Mouse (Mus musculus): ENCODE measurements around the gene Ttll5. TPM values are rescaled to one million over a fixed set of nuclear protein-coding genes. Genes with fewer than 3 reads are reported as not detected.

Ttll5 gene
- polyA plus RNA-seq, 1 experiment from 2014 or later, result 17.2 TPM

DNA sequence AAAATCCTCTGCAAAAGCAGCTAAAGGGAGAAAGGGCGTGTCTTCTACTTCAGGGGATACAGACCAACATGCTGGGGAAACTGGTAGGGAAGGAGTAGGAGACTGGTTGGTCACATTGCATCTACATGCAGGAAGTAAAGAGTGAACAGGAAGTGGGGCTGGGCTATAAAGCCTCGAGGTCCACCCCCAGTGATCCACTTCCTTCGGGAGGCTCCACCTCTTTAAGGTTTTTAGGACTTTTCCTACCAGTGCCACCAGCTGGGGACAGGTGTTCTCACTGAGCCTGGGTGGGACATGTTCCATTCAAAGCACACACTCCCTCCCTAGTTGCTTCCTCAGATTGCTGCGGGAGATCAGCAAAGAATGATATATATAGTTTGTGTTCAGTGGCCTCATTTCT, 29.4 kb downstream of the Ttll5 start:
- Histone ChIP-seq H3K27ac (replicated peaks) (no peak overlapping the region), H3K36me3 (peaks cover 39% of the 10 kb centered on the region), H3K27me3 (ENCODE audit: low read depth, poor library complexity, severe bottlenecking) (no peaks in the 10 kb centered on the region), H3K4me1 (no peaks in the 10 kb centered on the region), H3K9me3 (replicated peaks) (no peaks in the 10 kb centered on the region), H3K4me3 (no peak overlapping the region)
- WGBS, result 87% methylated on average over 4 of the region's 4 CpGs
- DNase-seq (ENCODE audit: low spot score), result no peak

DNA sequence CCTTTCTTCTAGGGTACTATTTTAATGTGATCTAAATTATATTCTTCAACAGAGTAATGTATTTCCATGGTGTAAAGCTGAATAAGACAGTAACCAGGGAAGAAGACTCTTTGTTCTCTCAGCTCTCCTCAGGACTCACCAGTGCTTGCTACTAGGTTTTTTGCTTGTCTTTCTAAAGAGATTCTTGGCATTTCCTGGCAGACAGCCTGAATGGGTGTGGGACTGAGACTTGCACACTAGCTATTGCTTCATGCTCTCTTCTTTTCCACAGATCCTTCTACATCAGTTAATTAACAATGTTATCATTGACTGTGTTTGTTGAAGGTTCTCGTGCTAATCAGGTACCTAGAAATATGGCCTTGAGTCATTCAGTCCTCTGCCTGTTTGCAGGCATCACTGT, 29.8 kb downstream of the Ttll5 start:
- Histone ChIP-seq H3K27me3 (ENCODE audit: low read depth, poor library complexity, severe bottlenecking) (no peaks in the 10 kb centered on the region), H3K4me1 (no peaks in the 10 kb centered on the region), H3K4me3 (no peak overlapping the region), H3K9me3 (replicated peaks) (no peaks in the 10 kb centered on the region), H3K27ac (replicated peaks) (no peak overlapping the region), H3K36me3 (peaks cover 35% of the 10 kb centered on the region)
- no peak for DNase-seq (ENCODE audit: low spot score)
- WGBS, result 89% methylated on average over 1 of the region's 1 CpGs

DNA sequence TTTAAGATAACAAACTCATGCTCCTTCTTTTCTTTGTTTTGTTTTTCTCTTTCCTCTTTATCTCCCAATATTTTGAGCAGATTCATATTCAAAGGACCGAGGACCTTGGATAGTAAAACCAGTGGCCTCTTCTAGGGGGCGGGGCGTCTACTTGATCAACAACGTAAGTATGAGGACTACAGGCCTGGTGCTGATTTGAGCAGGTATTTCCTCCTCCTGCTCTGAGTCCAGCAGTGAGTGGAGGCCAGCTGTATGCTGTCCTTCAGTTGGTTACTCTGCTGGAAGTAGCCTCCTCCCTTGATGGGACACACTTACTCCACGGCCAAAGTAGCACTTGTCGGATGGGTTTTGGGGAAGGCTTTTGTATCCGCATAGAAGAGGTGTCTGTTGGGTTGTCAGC, 32.8 kb downstream of the Ttll5 start:
- no peak overlapping the region for H3K27ac ChIP-seq (replicated peaks)
- no peaks in the 10 kb centered on the region for H3K4me1 ChIP-seq
- H3K4me3 ChIP-seq, result no peak overlapping the region
- 91% methylated on average over 7 of the region's 7 CpGs for WGBS
- no peaks in the 10 kb centered on the region for H3K27me3 ChIP-seq (ENCODE audit: low read depth, poor library complexity, severe bottlenecking)
- H3K9me3 ChIP-seq (replicated peaks), result no peaks in the 10 kb centered on the region
- no peak for DNase-seq (ENCODE audit: low spot score)
- H3K36me3 ChIP-seq, result peaks cover 22% of the 10 kb centered on the region

DNA sequence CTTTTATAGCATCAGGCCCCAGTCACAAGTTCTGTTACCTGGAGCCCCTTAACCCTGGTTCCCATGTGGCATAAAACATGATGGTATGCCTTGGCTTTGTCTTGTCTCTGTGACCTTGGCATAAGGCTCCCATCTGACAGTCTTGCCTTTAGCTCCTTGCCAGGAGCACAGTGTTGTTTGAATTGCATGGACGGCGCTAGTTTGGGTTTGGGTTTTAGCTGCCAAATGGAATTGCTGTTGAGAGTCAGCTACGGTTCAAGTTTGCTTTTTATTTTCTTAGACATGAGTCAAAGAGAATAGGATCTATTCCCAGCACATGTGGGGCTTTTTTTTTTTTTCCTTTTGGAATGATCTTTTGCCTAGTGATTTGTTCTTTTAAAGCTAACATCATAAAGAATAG, 34.7 kb downstream of the Ttll5 start:
- Histone ChIP-seq H3K27ac (replicated peaks) (no peak overlapping the region), H3K36me3 (peaks cover 22% of the 10 kb centered on the region), H3K4me1 (no peaks in the 10 kb centered on the region), H3K9me3 (replicated peaks) (no peaks in the 10 kb centered on the region), H3K4me3 (no peak overlapping the region), H3K27me3 (ENCODE audit: low read depth, poor library complexity, severe bottlenecking) (no peaks in the 10 kb centered on the region)
- 89% methylated on average over 3 of the region's 3 CpGs for WGBS
- no peak for DNase-seq (ENCODE audit: low spot score)

DNA sequence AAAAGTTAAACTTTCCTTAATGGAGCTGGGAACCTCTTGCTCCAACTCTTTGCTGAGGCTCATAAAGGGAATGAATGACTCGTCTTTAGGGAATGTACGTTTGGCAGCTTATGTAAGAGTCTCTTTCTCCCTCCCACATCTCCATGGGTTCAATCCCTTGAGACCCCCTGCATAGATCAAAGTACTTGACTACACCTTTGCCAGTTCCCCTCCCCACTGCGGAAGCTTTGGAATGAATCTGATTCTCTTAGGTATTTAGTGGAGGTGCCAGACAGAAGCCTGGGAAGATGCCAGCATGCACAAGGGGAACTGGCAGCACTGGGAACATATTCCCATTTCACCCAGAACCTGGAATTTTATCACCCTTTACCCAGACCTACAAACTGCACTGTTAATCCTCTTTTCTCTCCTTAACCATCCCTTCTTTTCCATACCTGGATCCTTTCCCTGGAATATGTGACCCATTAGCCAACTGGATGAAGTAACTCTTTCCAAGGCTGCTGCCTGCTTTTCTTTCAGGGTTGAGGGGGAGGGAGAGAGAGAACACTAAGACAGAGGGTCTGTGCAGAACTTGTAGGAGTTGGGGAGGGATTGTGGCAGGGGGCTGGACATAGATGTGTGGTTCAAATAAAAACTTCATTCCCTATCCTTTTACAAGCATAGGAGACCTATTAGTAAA, 35.2 kb downstream of the Ttll5 start:
- Histone ChIP-seq H3K36me3 (peaks cover 22% of the 10 kb centered on the region), H3K27me3 (ENCODE audit: low read depth, poor library complexity, severe bottlenecking) (no peaks in the 10 kb centered on the region), H3K4me3 (no peak overlapping the region), H3K9me3 (replicated peaks) (no peaks in the 10 kb centered on the region), H3K4me1 (no peaks in the 10 kb centered on the region), H3K27ac (replicated peaks) (no peak overlapping the region)
- 66% methylated on average over 3 of the region's 3 CpGs for WGBS
- DNase-seq (ENCODE audit: low spot score), result no peak

DNA sequence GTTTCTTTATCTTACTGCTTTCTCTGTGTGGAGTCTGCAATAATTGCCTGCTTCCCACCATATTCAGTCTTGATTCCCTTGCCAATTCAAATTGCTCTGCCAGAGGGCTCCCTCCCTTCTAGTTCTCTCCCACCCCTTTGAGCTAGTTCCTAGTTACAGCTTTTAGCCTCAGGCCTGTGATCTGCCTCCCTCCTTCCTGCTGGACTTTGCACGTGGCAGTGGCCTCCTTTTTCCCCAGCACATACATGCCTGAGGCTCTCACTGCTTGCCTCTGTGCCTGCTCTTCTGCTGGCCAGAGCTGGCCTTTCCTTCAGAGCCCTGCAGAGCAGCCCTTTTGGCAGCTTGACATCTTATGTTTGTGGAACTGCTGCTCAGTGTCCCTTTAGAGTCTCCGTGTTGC, 38.1 kb downstream of the Ttll5 start:
- Histone ChIP-seq H3K9me3 (replicated peaks) (no peaks in the 10 kb centered on the region), H3K4me1 (no peaks in the 10 kb centered on the region), H3K4me3 (no peak overlapping the region), H3K36me3 (peaks cover 10% of the 10 kb centered on the region), H3K27ac (replicated peaks) (no peak overlapping the region), H3K27me3 (ENCODE audit: low read depth, poor library complexity, severe bottlenecking) (no peaks in the 10 kb centered on the region)
- WGBS, result 52% methylated on average over 2 of the region's 2 CpGs
- no peak for DNase-seq (ENCODE audit: low spot score)

DNA sequence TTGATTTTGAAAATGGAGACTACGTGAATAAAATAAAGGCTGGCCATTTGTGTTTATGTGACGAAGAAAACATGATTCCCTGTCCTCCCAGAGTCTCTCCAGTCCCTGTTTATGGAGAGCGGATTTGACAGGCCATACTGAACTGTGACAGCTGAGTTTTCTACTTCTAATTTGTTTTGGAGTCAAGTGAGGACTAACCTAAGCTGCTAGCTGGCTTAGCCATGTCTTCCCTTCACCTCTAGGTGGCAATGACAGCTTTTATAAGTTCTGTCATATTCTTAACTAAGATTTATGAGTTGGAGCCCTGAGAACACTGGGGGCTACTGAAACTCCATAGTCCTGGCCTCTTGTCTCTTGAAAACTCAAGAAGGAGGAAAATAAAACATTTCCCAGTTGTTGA, 41.1 kb downstream of the Ttll5 start:
- 80% methylated on average over 3 of the region's 3 CpGs for WGBS
- DNase-seq (ENCODE audit: low spot score), result no peak

DNA sequence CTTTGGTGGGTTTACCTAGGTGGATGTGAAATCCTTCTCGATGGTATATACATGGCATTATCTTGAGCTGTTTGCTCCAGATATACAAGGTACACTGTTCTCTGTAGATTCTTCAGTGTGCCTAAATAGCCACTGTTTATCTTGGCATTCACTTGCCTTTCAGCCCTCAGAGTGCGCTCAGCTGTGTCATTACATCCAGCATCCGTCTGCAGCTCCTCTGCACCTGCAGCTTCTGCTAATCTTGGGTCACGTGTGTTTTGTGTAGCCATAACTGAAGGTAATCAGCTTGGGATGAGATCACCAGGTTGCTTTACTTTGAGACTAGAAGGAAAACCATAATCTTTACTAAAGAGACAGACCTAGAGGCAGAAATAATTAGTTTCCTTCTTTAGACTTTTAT, 42.2 kb downstream of the Ttll5 start:
- 75% methylated on average over 4 of the region's 4 CpGs for WGBS
- no peak for DNase-seq (ENCODE audit: low spot score)

More for the DNA sequence above, 41.1 kb downstream of the Ttll5 start:
- H3K4me3 ChIP-seq, result no peak overlapping the region
- H3K36me3 ChIP-seq, result peaks cover 13% of the 10 kb centered on the region
- no peaks in the 10 kb centered on the region for H3K27me3 ChIP-seq (ENCODE audit: low read depth, poor library complexity, severe bottlenecking)
- H3K9me3 ChIP-seq (replicated peaks), result no peaks in the 10 kb centered on the region
- no peak overlapping the region for H3K27ac ChIP-seq (replicated peaks)
- H3K4me1 ChIP-seq, result peaks cover 10% of the 10 kb centered on the region

DNA sequence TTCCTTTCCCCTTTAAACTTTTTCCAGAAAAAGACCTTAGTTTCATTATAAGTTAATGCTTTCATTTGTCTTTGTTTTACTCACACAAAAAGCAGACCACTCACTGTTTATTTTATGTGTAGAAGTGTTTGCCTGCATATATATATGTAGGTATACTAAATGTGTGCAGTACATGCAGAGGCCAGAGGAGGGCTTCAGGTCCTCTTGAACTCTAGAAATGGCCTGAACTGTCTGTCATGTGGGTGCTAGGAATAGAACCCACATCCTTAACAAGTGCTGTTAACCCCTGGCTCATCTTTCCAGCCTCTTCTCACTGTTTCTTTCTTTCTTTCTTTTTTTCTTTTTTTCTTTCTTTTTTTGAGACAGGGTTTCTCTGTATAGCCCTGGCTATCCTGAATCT, 42.7 kb downstream of the Ttll5 start:
- Histone ChIP-seq H3K36me3 (peaks cover 13% of the 10 kb centered on the region), H3K27me3 (ENCODE audit: low read depth, poor library complexity, severe bottlenecking) (no peaks in the 10 kb centered on the region), H3K4me3 (no peak overlapping the region), H3K9me3 (replicated peaks) (no peaks in the 10 kb centered on the region), H3K4me1 (peaks cover 10% of the 10 kb centered on the region), H3K27ac (replicated peaks) (no peak overlapping the region)
- DNase-seq (ENCODE audit: low spot score), result no peak

More for the DNA sequence above, 42.2 kb downstream of the Ttll5 start:
- Histone ChIP-seq H3K4me3 (no peak overlapping the region), H3K36me3 (peaks cover 13% of the 10 kb centered on the region), H3K9me3 (replicated peaks) (no peaks in the 10 kb centered on the region), H3K4me1 (peaks cover 10% of the 10 kb centered on the region), H3K27me3 (ENCODE audit: low read depth, poor library complexity, severe bottlenecking) (no peaks in the 10 kb centered on the region), H3K27ac (replicated peaks) (no peak overlapping the region)

DNA sequence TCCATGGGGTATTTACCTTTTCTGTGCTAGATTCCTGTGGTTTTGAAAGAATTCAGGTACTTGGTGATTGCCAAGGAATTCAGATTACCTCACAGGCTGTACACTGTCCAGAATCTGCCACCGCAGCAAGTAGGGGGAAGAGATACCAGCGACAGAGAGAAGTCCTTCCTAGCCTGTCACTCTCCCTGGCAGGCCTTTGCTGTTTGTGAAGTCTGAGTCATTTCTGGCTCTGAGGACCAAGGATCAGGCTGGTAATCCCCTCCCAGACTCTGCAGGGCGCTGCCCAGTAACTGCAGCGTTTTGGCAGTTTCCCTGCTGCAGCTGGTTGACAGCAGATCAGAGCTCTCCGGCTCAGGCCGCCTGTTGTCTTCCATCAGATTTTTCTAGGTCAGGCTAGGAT, 45.0 kb downstream of the Ttll5 start:
- DNase-seq (ENCODE audit: low spot score), result peak; percentile 31
- WGBS, result 25% methylated on average over 6 of the region's 6 CpGs
- peaks cover 10% of the 10 kb centered on the region; the same call in 1 of the 2 replicates for H3K36me3 ChIP-seq

DNA sequence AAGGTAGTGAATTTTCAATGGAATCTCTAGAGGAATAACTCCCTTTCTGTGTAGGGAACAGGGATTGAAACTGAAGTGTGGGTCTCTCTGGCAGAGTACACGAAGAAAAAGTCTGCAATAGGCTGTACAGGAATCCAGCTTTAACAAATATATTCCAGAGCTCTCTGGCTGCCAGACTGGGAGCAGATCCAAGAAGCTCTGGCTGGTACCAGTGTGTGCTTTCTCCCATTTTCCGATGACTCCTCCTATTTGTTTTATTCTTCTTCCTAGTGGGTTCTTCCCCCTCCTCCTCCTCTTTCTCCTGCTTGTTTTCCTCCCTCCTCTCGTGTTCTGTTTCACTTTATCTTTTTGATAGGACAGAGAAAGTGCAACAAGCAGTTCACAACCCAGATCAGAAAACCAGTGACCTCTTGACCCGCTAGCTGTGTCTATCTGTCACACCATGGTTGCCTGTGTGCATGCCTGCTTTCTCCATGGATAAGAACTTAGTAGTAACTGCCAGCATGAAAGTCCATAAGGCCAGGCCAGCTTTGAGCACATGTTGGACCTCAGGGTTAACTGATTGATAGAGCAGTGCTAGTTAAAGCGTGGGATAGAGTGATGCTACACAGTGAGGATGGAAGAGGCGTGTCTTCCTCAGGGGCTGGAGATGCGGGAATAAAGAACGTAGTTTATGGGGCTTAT, 55.3 kb downstream of the Ttll5 start:
- no peak for DNase-seq (ENCODE audit: low spot score)
- H3K9me3 ChIP-seq (replicated peaks), result no peaks in the 10 kb centered on the region
- no peaks in the 10 kb centered on the region for H3K4me1 ChIP-seq
- no peak overlapping the region for H3K27ac ChIP-seq (replicated peaks)
- no peaks in the 10 kb centered on the region for H3K27me3 ChIP-seq (ENCODE audit: low read depth, poor library complexity, severe bottlenecking)
- H3K4me3 ChIP-seq, result no peak overlapping the region
- 85% methylated on average over 8 of the region's 8 CpGs for WGBS
- H3K36me3 ChIP-seq, result peaks cover 43% of the 10 kb centered on the region

More for the DNA sequence above, 45.0 kb downstream of the Ttll5 start:
- Histone ChIP-seq H3K9me3 (replicated peaks) (no peaks in the 10 kb centered on the region), H3K27me3 (ENCODE audit: low read depth, poor library complexity, severe bottlenecking) (no peaks in the 10 kb centered on the region), H3K27ac (replicated peaks) (no peak overlapping the region; the same call in 1 of the 2 replicates), H3K4me3 (no peak overlapping the region), H3K4me1 (peaks cover 10% of the 10 kb centered on the region)

DNA sequence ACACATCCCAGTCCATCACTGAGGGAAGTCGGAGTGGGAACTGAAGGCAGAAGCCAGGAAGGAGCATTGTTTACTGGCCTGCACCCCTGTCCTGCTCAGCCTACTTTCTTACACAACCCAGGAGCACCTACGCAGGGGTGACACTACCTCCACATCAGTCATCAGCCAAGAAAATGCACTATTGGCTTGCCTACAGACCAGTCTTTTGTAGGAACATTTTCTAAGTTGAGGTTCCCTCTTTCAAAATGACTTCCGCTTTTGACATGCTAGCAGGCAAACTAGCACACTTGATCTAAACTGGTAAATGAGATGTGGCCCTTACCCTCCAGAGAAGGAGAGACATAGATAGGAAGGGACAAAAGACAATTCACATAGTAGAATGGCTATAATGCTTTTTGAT, 60.6 kb downstream of the Ttll5 start:
- WGBS, result 97% methylated on average over 3 of the region's 3 CpGs

DNA sequence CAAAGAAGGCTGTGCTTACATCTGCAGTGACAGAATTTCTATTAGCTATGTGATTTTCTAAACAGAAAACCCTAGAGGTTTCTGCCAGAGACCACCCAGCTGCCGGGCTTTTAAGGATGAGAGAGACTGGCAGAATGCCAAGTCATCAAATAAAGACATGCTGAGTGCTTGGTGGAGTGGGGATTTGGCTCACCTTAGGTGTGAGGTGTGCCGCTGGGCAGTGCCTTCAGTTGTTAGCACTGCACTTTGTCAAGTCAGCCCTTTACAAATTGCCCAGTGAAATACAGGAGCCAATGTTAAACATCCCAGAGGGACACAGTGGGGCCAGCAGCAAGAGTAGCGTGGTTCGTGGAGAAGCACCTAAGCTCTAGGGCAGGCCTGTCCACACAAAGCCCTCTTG, 65.6 kb downstream of the Ttll5 start:
- WGBS, result 90% methylated on average over 4 of the region's 4 CpGs
- H3K27me3 ChIP-seq (ENCODE audit: low read depth, poor library complexity, severe bottlenecking), result no peaks in the 10 kb centered on the region
- H3K4me1 ChIP-seq, result no peaks in the 10 kb centered on the region
- no peak for DNase-seq (ENCODE audit: low spot score)
- H3K36me3 ChIP-seq, result peaks cover 38% of the 10 kb centered on the region
- no peaks in the 10 kb centered on the region for H3K9me3 ChIP-seq (replicated peaks)
- H3K4me3 ChIP-seq, result no peak overlapping the region
- H3K27ac ChIP-seq (replicated peaks), result no peak overlapping the region

More for the DNA sequence above, 60.6 kb downstream of the Ttll5 start:
- DNase-seq (ENCODE audit: low spot score), result no peak
- Histone ChIP-seq H3K9me3 (replicated peaks) (no peaks in the 10 kb centered on the region), H3K4me1 (no peaks in the 10 kb centered on the region), H3K4me3 (no peak overlapping the region), H3K36me3 (peaks cover 16% of the 10 kb centered on the region), H3K27me3 (ENCODE audit: low read depth, poor library complexity, severe bottlenecking) (no peaks in the 10 kb centered on the region), H3K27ac (replicated peaks) (no peak overlapping the region)
